Mouse (Mus musculus) c-Kit-positive CD71-negative TER-119-negative erythroid progenitor cells, embryonic 14.5 days (primary cell): ENCODE data around the gene Rnf135.
"Not testable (repeated sequence)": the region's sequence is repeated elsewhere in the genome, so short reads cannot be mapped to it uniquely, and the experiment has no call there.

Source experiments
- DNase-seq: peaks from one replicate; pipeline ENCODE4 v3.0.0-alpha.2; 2013; ENCODE audit warnings: low read depth

Rnf135 gene

GRCm38 (mm10) chr11:80183705-80184255 is at the start of gene Rnf135:
Rnf135 (plus strand) TSS chr11:80183851.
- peak; percentile 68 for DNase-seq

- DNase-seq: no peak
These were observed 48.9 kb upstream of the Rnf135 start for GRCm38 (mm10) chr11:80134744-80135143.

GRCm38 (mm10) chr11:80135954-80136683 is 47.5 kb upstream of the Rnf135 start:
- DNase-seq: no peak

- no peak for DNase-seq
These were observed 46.9 kb upstream of the Rnf135 start for GRCm38 (mm10) chr11:80136786-80137185.

- DNase-seq: no peak
These were observed 45.9 kb upstream of the Rnf135 start for GRCm38 (mm10) chr11:80137773-80138172.

GRCm38 (mm10) chr11:80141825-80142521 is 41.7 kb upstream of the Rnf135 start, which contains the start of gene Tefm:
Tefm (minus strand) TSS chr11:80142175.
- DNase-seq: peak; percentile 87

GRCm38 (mm10) chr11:80142872-80143271 is 40.8 kb upstream of the Rnf135 start:
- no peak for DNase-seq

GRCm38 (mm10) chr11:80145787-80146275 is 37.8 kb upstream of the Rnf135 start:
- peak; percentile 56 for DNase-seq

- DNase-seq: no peak
These were observed 35.9 kb upstream of the Rnf135 start for GRCm38 (mm10) chr11:80147748-80148147.

- no peak for DNase-seq
These were observed 35.3 kb upstream of the Rnf135 start for GRCm38 (mm10) chr11:80148313-80148712.

- DNase-seq: not testable (repeated sequence)
These were observed 34.7 kb upstream of the Rnf135 start for GRCm38 (mm10) chr11:80148974-80149373.

GRCm38 (mm10) chr11:80149412-80150023 is 34.1 kb upstream of the Rnf135 start:
- no peak for DNase-seq

GRCm38 (mm10) chr11:80150566-80150965 is 33.1 kb upstream of the Rnf135 start:
- DNase-seq: no peak

GRCm38 (mm10) chr11:80151541-80151940 is 32.1 kb upstream of the Rnf135 start:
- DNase-seq: no peak

- no peak for DNase-seq
These were observed 31.3 kb upstream of the Rnf135 start for GRCm38 (mm10) chr11:80152376-80152775.

GRCm38 (mm10) chr11:80153857-80154495 is 29.7 kb upstream of the Rnf135 start, which contains the start of gene Adap2:
Adap2 (plus strand) TSS chr11:80154105.
- DNase-seq: peak; percentile 71

- DNase-seq: no peak
These were observed 29.1 kb upstream of the Rnf135 start for GRCm38 (mm10) chr11:80154501-80154900.

GRCm38 (mm10) chr11:80155541-80155940 is 28.1 kb upstream of the Rnf135 start:
- no peak for DNase-seq

- no peak for DNase-seq
These were observed 27.7 kb upstream of the Rnf135 start for GRCm38 (mm10) chr11:80155961-80156360.

- no peak for DNase-seq
These were observed 26.8 kb upstream of the Rnf135 start for GRCm38 (mm10) chr11:80156841-80157240.

- no peak for DNase-seq
These were observed 24.6 kb upstream of the Rnf135 start for GRCm38 (mm10) chr11:80159018-80159417.

GRCm38 (mm10) chr11:80161041-80161440 is 22.6 kb upstream of the Rnf135 start:
- no peak for DNase-seq
